Mouse (Mus musculus): ENCODE data around the gene Wdr27.

The Wdr27 gene

GRCm38 (mm10) chr17:14874656-14875204 lies 68.2 kb downstream of the Wdr27 start:
- in situ Hi-C loops (cut with MboI, MseI) = no loop called here

GRCm38 (mm10) chr17:14860220-14860619 lies 82.7 kb downstream of the Wdr27 start:
- in situ Hi-C loops (cut with MboI, MseI) = no loop called here

GRCm38 (mm10) chr17:14847709-14848108 lies 95.2 kb downstream of the Wdr27 start:
- in situ Hi-C loops (cut with MboI, MseI) = no loop called here

GRCm38 (mm10) chr17:14846880-14847279 lies 96.1 kb downstream of the Wdr27 start:
- in situ Hi-C loops (cut with MboI, MseI) = no loop called here

- in situ Hi-C loops (cut with MboI, MseI) = no loop called here
These were observed 116.2 kb downstream of the Wdr27 start for GRCm38 (mm10) chr17:14826715-14827295.

GRCm38 (mm10) chr17:14824938-14825337 lies 118.0 kb downstream of the Wdr27 start:
- in situ Hi-C loops (cut with MboI, MseI) = no loop called here

- in situ Hi-C loops (cut with MboI, MseI) = loop anchor here in 1 of 2 experiments (10.0 kb wide), 1 partner anchor 1087 kb away; no protein-coding TSS in a partner anchor
These were observed 125.0 kb downstream of the Wdr27 start for GRCm38 (mm10) chr17:14817975-14818374.

- in situ Hi-C loops (cut with MboI, MseI) = loop anchor here in 1 of 2 experiments (10.0 kb wide), 1 partner anchor 1089 kb away; no protein-coding TSS in a partner anchor
These were observed 126.9 kb downstream of the Wdr27 start for GRCm38 (mm10) chr17:14816107-14816506.

- in situ Hi-C loops (cut with MboI, MseI) = loop anchor here in 1 of 2 experiments (10.0 kb wide), 1 partner anchor 1089 kb away; no protein-coding TSS in a partner anchor
These were observed 127.7 kb downstream of the Wdr27 start for GRCm38 (mm10) chr17:14815304-14815703.

- in situ Hi-C loops (cut with MboI, MseI) = loop anchor here in 1 of 2 experiments (10.0 kb wide), 1 partner anchor 1092 kb away; no protein-coding TSS in a partner anchor
These were observed 130.3 kb downstream of the Wdr27 start for GRCm38 (mm10) chr17:14812631-14813030.

- in situ Hi-C loops (cut with MboI, MseI) = loop anchor here in 1 of 2 experiments (10.0 kb wide), 1 partner anchor 1093 kb away; no protein-coding TSS in a partner anchor
These were observed 130.9 kb downstream of the Wdr27 start for GRCm38 (mm10) chr17:14812033-14812432.

GRCm38 (mm10) chr17:14806808-14807207 lies 136.2 kb downstream of the Wdr27 start:
- in situ Hi-C loops (cut with MboI, MseI) = no loop called here

- in situ Hi-C loops (cut with MboI, MseI) = no loop called here
These were observed 143.7 kb downstream of the Wdr27 start for GRCm38 (mm10) chr17:14799243-14799642.

GRCm38 (mm10) chr17:14795074-14795473 lies 147.9 kb downstream of the Wdr27 start:
- in situ Hi-C loops (cut with MboI, MseI) = no loop called here

GRCm38 (mm10) chr17:14779356-14779755 lies 163.6 kb downstream of the Wdr27 start:
- in situ Hi-C loops (cut with MboI, MseI) = no loop called here

GRCm38 (mm10) chr17:14771339-14771738 lies 171.6 kb downstream of the Wdr27 start:
- in situ Hi-C loops (cut with MboI, MseI) = no loop called here

- in situ Hi-C loops (cut with MboI, MseI) = no loop called here
These were observed 172.6 kb downstream of the Wdr27 start for GRCm38 (mm10) chr17:14770377-14770776.

Data from T-helper 17 cell (primary cell).